Mouse (Mus musculus) liver, postnatal 0 days (tissue): Measurements from ENCODE around the gene Pced1b.
A peak's percentile ranks its signal among the peaks of the same experiment; 100 is the strongest.

Experiments used
- CTCF ChIP-seq: sonication (generic); IDR thresholded peaks from 2 replicates; pipeline ENCODE4 v1.5.1; 2016; ENCODE audit warnings: antibody characterized with exemption, low read depth
- EP300 ChIP-seq: IDR thresholded peaks from 2 replicates; pipeline ENCODE4 v1.6.1; 2016; ENCODE audit warnings: antibody characterized with exemption, low read depth, mild to moderate bottlenecking

- TF ChIP-seq CTCF = no peak
- TF ChIP-seq EP300 = peak; percentile 61; the same call in 1 of the 2 replicates
Observed at GRCm38 (mm10) chr15:97404998-97405397, 158.1 kb downstream of the Pced1b start.
